ENCODE assay signal across 8 mouse cellular contexts in genomic region chr7:55841977-55842503, GRCm38 (mm10). TPM values are rescaled to one million over a fixed set of nuclear protein-coding genes. Genes with fewer than 3 reads are reported as not detected.
DNase-seq lines count a peak whose midpoint lies in the region; ATAC-seq and TF ChIP-seq lines count a peak whose summit lies in the region.

No protein-coding gene starts in this region.

- H3K4me3 ChIP-seq in lung, postnatal 0 days (ENCODE audit: low read depth, low read length), result peak overlapping the region; percentile 72

- H3K27ac ChIP-seq in lung, postnatal 0 days (ENCODE audit: low read length), result peak overlapping the region; percentile 97

- peak overlapping the region; percentile 98 for H3K9ac ChIP-seq in lung, postnatal 0 days (replicated peaks; ENCODE audit: low read depth)

- peak; percentile 34 for TF ChIP-seq CTCF in lung, postnatal 0 days (IDR thresholded peaks at IDR 0.05)

- H3K4me2 ChIP-seq in lung, postnatal 0 days (replicated peaks; ENCODE audit: low read depth, low read length), result peak overlapping the region; percentile 87

- peak; percentile 91 to 97 for ATAC-seq in hematopoietic stem cell, adult 5-6 weeks (replicated peaks in 1 of 2; ENCODE audit: insufficient read depth in 1 of 2, low FRiP score in 2 of 2, low TSS enrichment in 1 of 2, low read depth in 1 of 2, poor library complexity in 2 of 2, severe bottlenecking in 2 of 2)
- ATAC-seq in lung, postnatal 0 days, result peak; percentile 98

- H3K4me1 ChIP-seq in lung, postnatal 0 days (ENCODE audit: insufficient read depth, low read depth, low read length), result peaks cover 5% of the 10 kb centered on the region; the same call in 1 of the 2 replicates

- peak; percentile 81 for DNase-seq in MN1 (ENCODE audit: low spot score)
- peak; percentile 87 for DNase-seq in cerebellum, adult 8-10 months
- DNase-seq in forelimb bud, embryonic 11.5 days (ENCODE audit: low read depth, low spot score), result peak; percentile 77
- DNase-seq in layer of hippocampus, postnatal 10 days (ENCODE audit: low spot score in 2 of 2), result peak; percentile 81 to 88
- DNase-seq in lung, postnatal 0 days (ENCODE audit: low spot score), result peak; percentile 99
- DNase-seq in ovary, postnatal 10 days (ENCODE audit: low spot score), result peak; percentile 84
- peak; percentile 4 for DNase-seq in thymus, postnatal 0 days (ENCODE audit: low spot score)

- peak; percentile 60 for TF ChIP-seq EP300 in lung, postnatal 0 days (IDR thresholded peaks at IDR 0.05)

- under 1% methylated on average over 40 of the region's 47 CpGs for WGBS in lung, postnatal 0 days

- no peaks in the 10 kb centered on the region for H3K9me3 ChIP-seq in lung, postnatal 0 days (ENCODE audit: low read length)

- no peaks in the 10 kb centered on the region for H3K27me3 ChIP-seq in lung, postnatal 0 days (replicated peaks; ENCODE audit: insufficient read depth, low read length)

- H3K36me3 ChIP-seq in lung, postnatal 0 days (ENCODE audit: insufficient read depth, low read length), result no peaks in the 10 kb centered on the region

RNA-seq across cellular contexts. Expression of gene Cyfip1, which starts 0.5 kb away (rescaled TPM):
- 42.8 and 59.9 TPM in 2 replicates for total RNA-seq in hematopoietic stem cell, adult 5-6 weeks (2017)
- 100 to 1,000 TPM; 115 TPM for total RNA-seq in layer of hippocampus, postnatal 10 days (2021)
- 81.4 and 90.7 TPM in 2 replicates for polyA plus RNA-seq in lung, postnatal 0 days (2015; fragmentation: Nextera tagmentation; extraction: Ambion mirVana)
- 19.0 and 20.2 TPM in 2 replicates for polyA plus RNA-seq in thymus, postnatal 0 days (2015; fragmentation: Nextera tagmentation; extraction: Ambion mirVana)

RNA-seq across cellular contexts. Expression of gene Tubgcp5, which starts 48.1 kb away (rescaled TPM):
- 38.2 and 42.5 TPM in 2 replicates for total RNA-seq in hematopoietic stem cell, adult 5-6 weeks (2017)
- 10 to 100 TPM; 25.9 to 27.5 TPM for total RNA-seq in layer of hippocampus, postnatal 10 days (2021)
- 13.0 and 13.7 TPM in 2 replicates for polyA plus RNA-seq in lung, postnatal 0 days (2015; fragmentation: Nextera tagmentation; extraction: Ambion mirVana)
- 22.0 and 25.7 TPM in 2 replicates for polyA plus RNA-seq in thymus, postnatal 0 days (2015; fragmentation: Nextera tagmentation; extraction: Ambion mirVana)

Comparison
In these comparisons a context has a peak if more than half of its experiments do, and no peak if none do; other contexts are left out.
1. Peak in every context shown above with its lines: DNase-seq, ATAC-seq, H3K4me3 ChIP-seq and H3K27ac ChIP-seq.
2. DNase-seq: peak in every context shown above with its lines; median percentile 99 in lung, postnatal 0 days; 87 in cerebellum, adult 8-10 months; 84 in layer of hippocampus, postnatal 10 days; 84 in ovary, postnatal 10 days; 81 in MN1; 77 in forelimb bud, embryonic 11.5 days; 4 in thymus, postnatal 0 days.